Mouse (Mus musculus) erythroid progenitor cell, adult 5-6 weeks (primary cell): ENCODE measurements around the gene Xylb. TPM values are rescaled to one million over a fixed set of nuclear protein-coding genes. Genes with fewer than 3 reads are reported as not detected.
A peak's percentile ranks its signal among the peaks of the same experiment; 100 is the strongest.
"Not testable (repeated sequence)": the region's sequence is repeated elsewhere in the genome, so short reads cannot be mapped to it uniquely, and the experiment has no call there.

ENCODE experiments used
- ATAC-seq: replicated peaks from 2 replicates; pipeline ENCODE4 v1.8.0; 2016; ENCODE audit warnings: moderate number of reproducible peaks, mild to moderate bottlenecking, moderate TSS enrichment, inconsistent platforms; ENCODE audit not compliant: poor library complexity, low FRiP score, severe bottlenecking
- total RNA-seq, 2 experiments: library from RNA; stranded (forward) in 1 of 2; stranded (reverse) in 1 of 2; fragments of 150-400 nt in 1 of 2; fragments of 186-747, 209-891 nt in 1 of 2; gene quantifications; 2 replicates each; pipeline versions ENCODE4 v1.2.3 to v1.2.4; 2015 to 2017; ENCODE audit warnings: low replicate concordance in 2 of 2

Gene Xylb
- total RNA-seq, 2 experiments from 2014 or later, result not detected

DNA sequence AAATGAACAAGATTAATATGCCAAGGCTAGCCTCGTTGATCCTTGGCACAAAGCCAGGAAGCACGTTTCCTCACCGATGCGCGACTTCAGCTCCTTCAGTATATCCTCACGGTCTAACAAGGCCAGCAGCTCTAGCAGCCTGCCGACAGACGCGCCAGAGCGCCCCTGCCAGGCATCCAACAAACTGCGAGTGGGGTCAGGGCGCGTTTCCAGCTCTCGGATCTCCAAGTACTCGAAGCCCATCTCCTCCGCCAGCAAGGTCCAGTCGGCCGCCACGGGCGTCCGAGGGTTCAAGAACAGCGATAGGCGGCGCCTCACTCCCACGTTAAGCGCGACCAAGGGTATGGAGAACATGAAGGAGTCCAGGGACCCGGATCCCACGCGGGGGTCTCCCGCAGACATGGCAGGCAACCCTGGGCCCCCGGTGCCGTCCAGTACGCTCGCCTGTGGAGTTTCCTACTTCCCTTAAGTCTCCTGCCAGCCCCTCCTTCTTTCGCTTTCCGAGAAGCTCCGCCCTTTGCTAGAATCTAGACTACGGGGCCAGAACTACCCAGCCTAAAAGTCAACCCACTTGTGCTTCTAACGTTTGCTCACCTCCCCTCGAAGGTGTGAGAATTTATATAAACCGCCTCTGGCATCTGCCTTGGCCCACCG is 17.5 kb upstream of the Xylb start, which contains the start of gene Acaa1a:
Gene Acaa1a (plus strand): TSS at position 119 of the 654 bp plus-strand sequence.
- peak; percentile 70 for ATAC-seq

DNA sequence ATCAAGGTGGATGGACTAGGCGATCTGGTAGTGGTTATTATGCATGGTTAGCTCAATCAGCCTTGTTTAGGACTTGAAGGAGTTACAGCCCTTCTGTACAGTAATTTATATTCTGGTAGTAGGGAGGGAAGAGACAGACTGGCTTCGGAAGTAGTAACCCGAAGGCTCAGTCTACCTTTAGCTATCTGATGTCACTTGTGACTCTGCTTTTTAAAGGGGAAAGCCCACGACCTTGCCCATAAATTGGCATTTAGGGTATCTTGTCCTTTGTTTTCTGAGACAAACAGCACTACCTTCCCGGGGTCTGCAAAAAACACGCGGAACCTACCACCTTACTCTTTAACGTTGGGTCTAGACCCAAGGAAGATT is 17.0 kb upstream of the Xylb start:
- ATAC-seq, result peak; percentile 16; the same call in 1 of the 2 replicates

DNA sequence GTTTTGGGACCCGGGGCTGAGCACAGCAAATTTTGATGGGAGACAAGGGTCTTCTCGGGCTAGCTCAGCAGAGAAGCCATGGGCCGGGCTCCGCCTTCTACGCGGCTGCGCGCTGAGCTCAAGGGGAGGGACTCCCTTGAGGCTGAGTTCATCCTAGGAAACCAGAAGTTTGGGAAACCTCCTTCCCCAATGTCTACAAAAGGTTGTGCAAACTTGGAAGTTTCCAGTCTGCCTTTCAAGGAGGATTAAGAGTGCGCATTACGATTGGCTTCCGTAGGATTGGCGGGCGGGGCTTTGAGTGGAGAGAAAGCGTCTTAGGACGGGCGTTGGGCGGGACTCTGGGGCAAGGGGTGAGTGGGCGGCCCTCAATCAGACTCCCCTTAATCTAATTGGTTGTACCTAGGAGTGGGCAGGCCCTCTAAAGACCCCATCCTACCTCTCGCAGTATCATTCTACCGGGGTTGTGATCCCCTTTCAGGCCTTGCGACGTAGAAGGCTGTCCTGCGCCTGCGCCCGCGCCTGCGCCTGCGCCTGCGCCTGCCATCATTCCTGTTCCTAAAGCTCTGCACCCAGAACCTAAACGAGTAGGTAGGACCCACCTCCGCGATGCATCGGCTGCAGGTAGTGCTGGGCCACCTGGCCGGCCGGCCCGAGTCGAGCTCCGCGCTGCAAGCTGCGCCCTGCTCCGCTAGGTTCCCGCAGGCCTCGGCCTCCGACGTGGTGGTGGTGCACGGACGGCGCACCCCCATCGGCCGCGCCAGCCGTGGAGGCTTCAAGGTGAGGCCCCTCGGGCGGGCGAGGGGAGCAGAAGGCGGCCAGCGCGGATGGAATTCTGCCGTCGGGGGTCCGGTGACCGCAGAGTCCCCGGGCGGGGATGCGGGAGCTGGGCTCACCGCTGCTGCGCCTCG is 16.0 kb upstream of the Xylb start, which contains the start of gene Myd88:
Gene Myd88 (minus strand): TSS at position 503 of the 908 bp plus-strand sequence.
- ATAC-seq, result peak; percentile 77

DNA sequence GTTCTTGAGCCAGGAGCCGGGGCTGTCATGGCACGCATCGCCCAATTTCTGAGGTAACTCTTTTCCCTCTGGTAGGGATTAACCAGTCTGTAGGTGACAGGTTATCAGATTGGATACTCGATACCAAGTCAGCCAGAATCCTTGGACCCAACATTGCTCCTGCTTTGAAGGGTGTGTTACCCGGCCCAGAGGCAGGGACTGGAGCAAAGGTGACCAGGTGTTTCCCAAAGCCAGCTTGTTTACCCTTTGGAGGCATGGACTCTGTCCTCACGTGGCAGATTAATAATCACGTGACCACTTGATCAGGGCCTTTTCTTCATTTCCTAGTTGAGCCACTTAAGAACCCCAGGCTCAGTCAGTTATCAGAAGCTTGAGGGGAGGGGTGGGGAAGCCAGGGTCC is 14.5 kb upstream of the Xylb start:
- ATAC-seq, result no peak

DNA sequence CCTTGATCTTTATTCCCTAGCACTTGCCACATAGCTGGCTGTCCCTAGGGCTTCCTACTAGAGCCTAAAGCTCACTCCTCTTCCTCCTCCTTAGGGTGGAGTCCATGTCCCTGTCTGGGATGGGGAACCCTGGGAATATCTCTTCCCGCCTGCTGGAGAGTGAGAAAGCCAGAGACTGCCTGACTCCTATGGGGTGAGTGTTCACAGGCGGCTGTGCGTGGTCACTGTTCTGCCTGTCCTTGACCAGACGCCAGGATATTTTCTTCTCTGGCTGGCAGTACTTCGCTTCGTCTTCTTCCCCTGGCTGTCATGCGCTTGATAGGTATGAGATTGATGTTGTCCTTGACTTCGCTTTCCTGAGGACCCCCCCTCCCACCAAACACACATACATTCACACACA is 10.8 kb upstream of the Xylb start:
- no peak for ATAC-seq

DNA sequence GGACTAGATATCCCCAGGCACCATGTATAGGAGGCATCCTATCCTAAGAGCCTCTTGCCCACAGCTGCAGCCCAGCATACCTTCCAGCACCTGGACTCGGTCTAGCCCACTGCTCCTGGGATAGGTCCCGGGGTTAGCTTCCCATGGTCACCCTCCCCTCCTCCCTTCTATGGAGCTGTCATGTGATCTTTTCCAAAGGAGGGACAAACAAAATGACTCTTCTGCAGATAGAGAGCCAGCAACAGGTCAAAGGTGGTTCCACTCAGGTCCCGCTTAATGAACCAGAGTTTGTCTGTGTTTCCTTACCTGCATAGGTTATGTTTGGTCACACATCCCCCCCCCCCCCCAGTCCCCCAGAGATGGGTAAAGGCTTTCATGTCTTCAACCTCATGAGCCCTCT is 6.7 kb upstream of the Xylb start:
- ATAC-seq, result no peak

DNA sequence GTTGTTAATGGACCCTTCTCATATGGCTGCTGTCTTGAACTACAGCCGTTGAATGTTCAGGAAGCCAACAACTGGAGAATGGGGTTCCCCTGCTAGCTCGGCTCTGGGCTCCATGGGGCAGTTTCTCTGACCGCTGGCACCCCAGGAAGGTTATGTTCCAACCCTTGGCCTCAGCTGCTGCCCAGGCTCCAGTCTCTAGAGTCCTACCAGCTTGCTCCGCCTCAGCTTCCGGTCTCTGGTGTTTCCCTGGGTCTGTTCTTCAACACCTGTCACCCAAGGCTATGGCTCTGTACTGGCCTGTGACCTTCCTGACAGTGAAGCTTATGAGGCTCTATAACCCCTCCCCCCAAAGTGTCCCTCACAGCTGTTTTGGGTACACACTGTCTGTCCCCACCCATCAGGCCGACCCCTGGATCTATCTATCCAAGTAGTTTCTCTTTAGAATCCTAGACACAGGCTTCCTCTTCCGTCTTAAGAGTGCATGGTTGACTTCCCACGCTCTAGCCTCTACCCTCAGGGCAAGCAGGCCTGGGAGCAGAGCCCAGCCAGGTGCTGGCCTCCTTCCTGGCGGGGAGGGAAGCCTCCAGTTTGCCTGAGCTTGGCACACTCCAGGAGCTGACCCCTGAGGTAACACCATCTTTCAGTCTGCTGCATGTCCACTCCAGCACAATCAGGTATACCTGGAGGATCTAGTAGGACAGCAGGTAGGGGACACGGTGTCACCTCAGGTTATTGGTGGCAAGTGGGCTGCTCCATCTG is 6.1 kb upstream of the Xylb start:
- no peak for ATAC-seq

DNA sequence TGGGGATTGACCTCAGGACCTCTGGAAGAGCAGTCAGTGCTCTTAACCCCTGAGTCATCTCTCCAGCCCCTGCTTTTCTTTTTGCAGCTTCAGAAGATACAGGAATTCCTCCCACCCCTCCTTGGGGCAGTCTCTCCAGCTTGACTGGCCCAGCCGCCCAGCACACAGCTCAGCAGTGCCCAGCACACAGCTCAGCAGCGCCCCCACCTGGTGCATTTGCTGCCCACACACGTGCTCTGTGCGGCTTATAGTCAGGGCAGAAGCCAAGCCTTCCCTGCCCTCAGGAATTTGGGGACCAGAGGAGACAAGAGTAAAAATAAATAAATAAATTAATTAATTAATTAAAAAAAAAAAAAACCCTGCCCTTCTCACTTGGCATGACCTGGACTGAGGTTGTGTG is 5.1 kb upstream of the Xylb start:
- ATAC-seq, result peak; percentile 70; the same call in 1 of the 2 replicates

DNA sequence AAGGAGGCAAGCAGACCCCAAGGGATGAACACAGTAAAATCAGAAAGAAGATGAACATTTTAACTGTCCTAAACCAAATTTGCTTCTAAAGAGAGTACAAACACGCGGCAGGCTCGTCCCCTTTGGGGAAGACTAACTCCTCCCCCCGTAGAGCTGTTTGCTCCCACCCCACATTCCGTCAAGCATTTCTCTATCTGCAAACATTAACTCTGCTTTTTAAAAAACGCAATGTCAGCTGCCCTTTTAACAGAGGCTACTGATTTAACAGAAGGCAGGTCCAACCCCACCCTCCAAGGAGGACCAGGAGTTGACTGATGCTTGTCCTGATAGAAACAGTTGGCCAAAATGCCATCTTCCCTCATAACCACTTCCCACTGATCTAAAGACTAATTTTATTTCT is 3.3 kb upstream of the Xylb start:
- ATAC-seq, result no peak

DNA sequence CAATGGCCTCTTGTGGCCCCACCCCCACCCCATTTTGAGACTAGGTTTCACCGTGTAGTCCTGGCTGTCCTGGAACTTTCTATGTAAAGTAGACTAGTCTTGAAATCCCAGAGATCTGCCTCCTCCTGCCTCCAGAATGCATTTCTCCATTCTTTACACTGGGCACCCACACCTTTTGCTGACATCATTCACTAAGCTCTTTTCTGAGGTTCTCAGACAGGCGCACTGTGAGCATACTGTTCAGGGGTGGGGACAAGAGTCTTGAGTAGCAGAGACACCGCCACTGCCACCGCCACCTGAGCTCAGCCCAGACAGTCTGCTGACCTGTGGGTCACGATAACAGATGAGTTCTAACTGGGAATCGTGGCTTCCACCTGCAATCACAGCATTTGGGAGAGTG is 1.2 kb upstream of the Xylb start:
- ATAC-seq, result no peak

DNA sequence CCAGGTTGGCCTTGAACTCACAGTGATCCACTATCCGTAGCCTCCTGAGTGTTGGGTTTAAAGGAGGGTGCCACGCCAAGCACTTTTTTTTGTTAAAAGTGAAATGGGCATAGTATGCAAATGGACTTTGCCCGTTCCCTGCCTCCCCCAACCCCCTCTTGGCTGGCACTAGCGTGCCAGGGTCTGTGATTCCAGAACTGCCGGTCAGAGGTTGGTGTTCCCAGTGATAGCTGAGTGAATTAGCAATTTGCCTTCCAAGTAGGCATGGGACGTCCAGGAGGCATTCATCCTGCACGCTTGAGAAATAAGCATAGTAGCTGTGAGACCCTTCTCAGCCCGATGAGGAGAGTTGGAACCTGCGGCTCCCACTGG is 863 bp downstream of the Xylb start:
- ATAC-seq, result no peak

DNA sequence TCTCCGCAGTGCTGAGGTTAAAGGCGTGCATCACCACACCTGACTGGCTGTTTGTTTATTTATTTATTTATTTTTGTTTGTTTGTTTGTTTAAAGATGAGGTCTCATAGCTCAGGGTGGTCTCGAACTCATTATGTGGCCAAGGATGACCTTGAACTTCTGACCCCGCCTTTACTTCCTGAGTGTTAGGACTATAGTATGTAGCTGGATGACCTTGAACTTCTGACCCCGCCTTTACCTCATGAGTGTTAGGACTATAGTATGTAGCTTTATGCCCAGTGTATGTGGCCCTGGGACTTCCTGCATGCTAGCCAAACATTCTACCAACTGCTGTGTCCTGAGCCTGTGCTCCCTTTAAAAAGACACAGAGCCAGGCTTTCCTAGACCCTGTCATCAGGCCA is 4.2 kb downstream of the Xylb start:
- no peak for ATAC-seq

DNA sequence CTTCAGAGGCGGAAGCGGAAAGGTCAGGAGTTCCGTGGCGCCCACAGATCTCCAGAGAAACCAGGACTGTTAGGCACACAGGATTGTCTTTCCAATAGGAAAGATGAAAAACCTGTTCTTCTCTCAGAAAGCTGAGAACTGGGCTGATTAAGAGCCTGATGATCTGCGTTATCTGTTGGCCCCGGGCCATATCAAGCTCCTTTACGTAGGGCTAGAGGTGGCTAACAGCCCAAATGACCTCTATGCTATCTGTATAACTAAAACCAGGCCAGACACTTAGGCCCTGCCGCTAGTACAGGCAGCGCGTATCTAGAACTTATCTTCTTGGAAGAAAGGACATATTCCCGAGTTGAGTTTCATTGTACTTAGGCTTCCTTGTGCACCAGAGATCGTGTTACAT is 6.0 kb downstream of the Xylb start:
- ATAC-seq, result no peak

DNA sequence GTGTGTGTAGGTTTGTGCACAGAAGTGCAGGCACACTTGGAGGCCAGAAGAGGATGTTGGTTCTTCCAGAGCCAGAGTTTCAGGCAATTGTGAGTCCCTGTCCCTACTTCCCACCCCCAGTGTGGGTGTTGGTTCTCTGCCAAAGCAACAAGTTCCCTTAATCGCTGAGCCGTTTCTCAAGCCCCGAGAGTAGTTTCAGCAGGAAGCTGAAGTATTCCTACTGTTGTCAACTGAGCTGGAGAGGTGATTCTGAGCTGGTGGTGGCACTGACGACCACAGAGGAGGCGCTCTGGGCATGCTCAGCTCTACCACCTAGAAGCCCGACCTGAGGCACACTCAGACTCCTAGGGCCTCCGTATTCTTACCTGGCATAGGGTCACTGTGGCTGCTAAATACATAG is 8.1 kb downstream of the Xylb start, which contains the start of gene Slc22a14:
Gene Slc22a14 (minus strand): TSS at position 270 of the 400 bp plus-strand sequence.
- no peak for ATAC-seq

DNA sequence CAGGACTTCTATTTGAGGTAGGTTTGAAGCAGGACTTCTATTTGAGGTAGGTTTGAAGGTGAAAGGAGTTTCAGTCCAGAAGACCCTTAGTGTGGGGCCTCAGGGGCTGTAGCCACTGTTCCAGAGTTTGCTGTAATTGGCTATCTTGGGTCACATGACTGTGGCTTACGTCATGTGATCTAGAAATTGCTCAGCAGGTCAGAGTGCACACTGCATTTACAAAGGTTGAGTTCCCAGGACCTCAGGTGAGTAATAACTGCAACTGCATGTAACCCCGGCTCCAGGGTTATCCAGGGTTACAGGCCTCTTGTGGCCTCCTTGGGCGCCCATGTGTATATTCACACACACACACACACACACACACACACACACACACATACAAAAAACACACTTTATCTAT is 11.2 kb downstream of the Xylb start:
- no peak for ATAC-seq

DNA sequence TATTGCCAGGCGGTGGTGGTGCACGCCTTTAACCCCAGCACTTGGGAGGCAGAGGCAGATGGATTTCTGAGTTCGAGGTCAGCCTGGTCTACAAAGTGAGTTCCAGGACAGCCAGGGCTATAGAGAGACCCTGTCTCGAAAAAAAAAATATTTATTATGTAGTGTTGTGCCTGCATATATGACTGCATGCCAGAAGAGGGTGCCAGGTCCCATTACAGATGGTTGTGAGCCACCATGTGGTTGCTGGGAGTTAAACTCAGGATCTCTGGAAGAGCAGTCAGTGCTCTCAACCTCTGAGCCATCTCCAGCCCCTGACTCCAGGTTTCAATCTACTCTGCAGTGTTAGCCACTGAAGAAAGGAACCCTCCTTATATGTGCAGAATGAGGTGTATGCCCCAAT is 13.6 kb downstream of the Xylb start:
- not testable (repeated sequence) for ATAC-seq

DNA sequence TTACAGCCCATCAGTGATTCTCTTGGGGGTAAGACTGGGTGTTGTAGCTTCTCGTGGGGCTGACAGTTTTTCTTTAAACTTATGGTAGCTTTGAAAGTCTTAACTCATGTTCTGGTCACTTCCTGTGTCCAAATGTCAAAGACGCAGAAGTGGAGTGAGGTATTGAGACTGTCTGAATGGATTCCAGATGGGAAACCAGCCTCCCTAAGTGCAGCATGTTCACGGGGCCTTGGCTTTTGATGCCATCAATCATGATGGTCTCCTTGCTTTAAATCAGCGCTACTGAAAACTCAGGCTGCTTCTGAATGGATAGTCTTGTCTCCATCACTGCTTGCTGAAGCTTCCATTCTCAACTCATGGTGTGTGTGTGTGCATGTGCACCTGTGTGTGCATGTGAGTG is 14.1 kb downstream of the Xylb start:
- ATAC-seq, result no peak

DNA sequence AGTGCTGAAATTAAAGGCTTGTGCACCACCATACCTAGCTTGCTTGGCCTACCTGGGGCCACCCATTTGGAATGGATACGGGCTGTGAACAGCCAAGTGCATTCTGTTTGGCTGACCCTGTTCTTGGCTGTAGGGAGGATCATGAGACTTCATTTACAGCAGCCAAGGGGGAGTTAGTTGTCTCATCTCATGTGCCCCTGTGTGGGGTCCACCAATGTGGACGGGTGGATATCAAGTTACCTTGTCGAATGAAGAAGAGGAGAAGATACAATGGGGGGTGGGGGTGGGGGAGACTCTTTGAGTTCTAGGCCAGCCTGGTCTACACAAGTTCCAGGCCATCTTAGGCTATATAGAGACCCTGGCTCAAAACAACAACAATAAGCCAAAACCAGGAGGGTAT is 17.8 kb downstream of the Xylb start:
- ATAC-seq, result no peak

DNA sequence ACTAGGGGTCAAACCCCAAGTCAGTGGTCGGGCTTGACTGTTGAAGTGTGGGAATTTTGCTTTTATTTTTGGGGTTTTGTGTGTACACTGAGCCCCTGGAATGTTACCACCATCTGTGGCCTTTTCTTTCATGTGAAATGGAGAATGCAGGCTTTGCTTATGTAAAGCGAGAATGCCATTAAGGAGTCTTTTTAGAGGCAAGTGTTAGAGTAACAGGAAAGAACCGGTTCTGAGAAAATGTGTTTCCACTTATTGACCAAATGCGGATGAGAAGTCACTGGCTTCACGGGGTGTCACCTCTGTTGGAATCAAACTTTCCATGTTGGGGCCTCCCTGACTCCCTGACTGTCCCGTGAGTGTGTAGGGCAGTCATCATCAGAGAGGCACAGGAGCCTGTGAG is 18.4 kb downstream of the Xylb start:
- no peak for ATAC-seq

DNA sequence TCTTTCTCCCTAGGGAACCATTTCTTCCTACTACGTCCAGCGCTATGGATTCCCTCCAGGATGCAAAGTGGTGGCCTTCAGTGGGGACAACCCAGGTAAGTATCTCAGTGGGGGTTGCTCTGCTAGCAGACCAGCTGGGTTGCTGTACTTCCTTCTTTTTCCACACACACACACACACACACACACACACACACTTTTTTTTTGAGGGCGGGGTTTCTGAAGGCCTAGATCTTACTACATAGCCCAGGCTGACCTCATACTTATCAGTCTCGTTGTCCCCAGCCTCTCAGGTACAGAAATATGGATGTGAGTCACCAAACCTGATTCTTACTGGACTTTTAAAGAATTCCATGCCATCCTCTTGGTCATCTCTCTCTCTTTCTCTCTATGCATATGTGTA is 21.1 kb downstream of the Xylb start:
- no peak for ATAC-seq
